Mouse (Mus musculus): ENCODE data around the gene Ccdc93. TPM values are rescaled to one million over a fixed set of nuclear protein-coding genes. Genes with fewer than 3 reads are reported as not detected.

Gene Ccdc93
- polyA plus RNA-seq, 1 experiment = 23.9 TPM

- no peaks in the 10 kb centered on the region for H3K4me1 ChIP-seq (ENCODE audit: control insufficient read depth, insufficient read depth, low read length)
- no peak overlapping the region for H3K27ac ChIP-seq (ENCODE audit: insufficient read depth, low read length)
- H3K4me3 ChIP-seq (ENCODE audit: insufficient read depth, low read length) = no peak overlapping the region
- TF ChIP-seq CTCF (IDR thresholded peaks at IDR 0.05; ENCODE audit: borderline replicate concordance, insufficient read depth, low read length) (peak; percentile 73), POLR2A (IDR thresholded peaks at IDR 0.05; ENCODE audit: low read depth, low read length) (no peak)
Observed at GRCm38 (mm10) chr1:121440535-121441381, 9.9 kb downstream of the Ccdc93 start.

GRCm38 (mm10) chr1:121444147-121444546 is 13.3 kb downstream of the Ccdc93 start:
- Histone ChIP-seq H3K27ac (ENCODE audit: insufficient read depth, low read length) (no peak overlapping the region), H3K4me3 (ENCODE audit: insufficient read depth, low read length) (no peak overlapping the region), H3K4me1 (ENCODE audit: control insufficient read depth, insufficient read depth, low read length) (no peaks in the 10 kb centered on the region)
- TF ChIP-seq POLR2A (IDR thresholded peaks at IDR 0.05; ENCODE audit: low read depth, low read length) (no peak), CTCF (IDR thresholded peaks at IDR 0.05; ENCODE audit: borderline replicate concordance, insufficient read depth, low read length) (no peak)

- H3K4me3 ChIP-seq (ENCODE audit: insufficient read depth, low read length) = no peak overlapping the region
- TF ChIP-seq CTCF (IDR thresholded peaks at IDR 0.05; ENCODE audit: borderline replicate concordance, insufficient read depth, low read length) (no peak), POLR2A (IDR thresholded peaks at IDR 0.05; ENCODE audit: low read depth, low read length) (no peak)
- H3K27ac ChIP-seq (ENCODE audit: insufficient read depth, low read length) = no peak overlapping the region
- no peaks in the 10 kb centered on the region for H3K4me1 ChIP-seq (ENCODE audit: control insufficient read depth, insufficient read depth, low read length)
Observed at GRCm38 (mm10) chr1:121447216-121447615, 16.4 kb downstream of the Ccdc93 start.

- H3K4me1 ChIP-seq (ENCODE audit: control insufficient read depth, insufficient read depth, low read length) = no peaks in the 10 kb centered on the region
- no peak overlapping the region for H3K4me3 ChIP-seq (ENCODE audit: insufficient read depth, low read length)
- H3K27ac ChIP-seq (ENCODE audit: insufficient read depth, low read length) = no peak overlapping the region
- TF ChIP-seq CTCF (IDR thresholded peaks at IDR 0.05; ENCODE audit: borderline replicate concordance, insufficient read depth, low read length) (no peak), POLR2A (IDR thresholded peaks at IDR 0.05; ENCODE audit: low read depth, low read length) (no peak)
Observed at GRCm38 (mm10) chr1:121448166-121448565, 17.3 kb downstream of the Ccdc93 start.

GRCm38 (mm10) chr1:121451009-121451408 is 20.2 kb downstream of the Ccdc93 start:
- TF ChIP-seq CTCF (IDR thresholded peaks at IDR 0.05; ENCODE audit: borderline replicate concordance, insufficient read depth, low read length) (no peak), POLR2A (IDR thresholded peaks at IDR 0.05; ENCODE audit: low read depth, low read length) (no peak)
- Histone ChIP-seq H3K4me3 (ENCODE audit: insufficient read depth, low read length) (no peak overlapping the region), H3K4me1 (ENCODE audit: control insufficient read depth, insufficient read depth, low read length) (no peaks in the 10 kb centered on the region), H3K27ac (ENCODE audit: insufficient read depth, low read length) (no peak overlapping the region)

GRCm38 (mm10) chr1:121452498-121452897 is 21.6 kb downstream of the Ccdc93 start:
- Histone ChIP-seq H3K27ac (ENCODE audit: insufficient read depth, low read length) (no peak overlapping the region), H3K4me3 (ENCODE audit: insufficient read depth, low read length) (no peak overlapping the region), H3K4me1 (ENCODE audit: control insufficient read depth, insufficient read depth, low read length) (no peaks in the 10 kb centered on the region)
- TF ChIP-seq CTCF (IDR thresholded peaks at IDR 0.05; ENCODE audit: borderline replicate concordance, insufficient read depth, low read length) (no peak), POLR2A (IDR thresholded peaks at IDR 0.05; ENCODE audit: low read depth, low read length) (no peak)

- Histone ChIP-seq H3K4me1 (ENCODE audit: control insufficient read depth, insufficient read depth, low read length) (no peaks in the 10 kb centered on the region), H3K4me3 (ENCODE audit: insufficient read depth, low read length) (no peak overlapping the region), H3K27ac (ENCODE audit: insufficient read depth, low read length) (no peak overlapping the region)
- TF ChIP-seq CTCF (IDR thresholded peaks at IDR 0.05; ENCODE audit: borderline replicate concordance, insufficient read depth, low read length) (no peak), POLR2A (IDR thresholded peaks at IDR 0.05; ENCODE audit: low read depth, low read length) (no peak)
Observed at GRCm38 (mm10) chr1:121453053-121453452, 22.2 kb downstream of the Ccdc93 start.

GRCm38 (mm10) chr1:121454951-121455350 is 24.1 kb downstream of the Ccdc93 start:
- Histone ChIP-seq H3K4me3 (ENCODE audit: insufficient read depth, low read length) (no peak overlapping the region), H3K4me1 (ENCODE audit: control insufficient read depth, insufficient read depth, low read length) (no peaks in the 10 kb centered on the region), H3K27ac (ENCODE audit: insufficient read depth, low read length) (no peak overlapping the region)
- TF ChIP-seq POLR2A (IDR thresholded peaks at IDR 0.05; ENCODE audit: low read depth, low read length) = no peak
- TF ChIP-seq CTCF (IDR thresholded peaks at IDR 0.05; ENCODE audit: borderline replicate concordance, insufficient read depth, low read length) = no peak

- no peak overlapping the region for H3K27ac ChIP-seq (ENCODE audit: insufficient read depth, low read length)
- no peak for TF ChIP-seq CTCF (IDR thresholded peaks at IDR 0.05; ENCODE audit: borderline replicate concordance, insufficient read depth, low read length)
- TF ChIP-seq POLR2A (IDR thresholded peaks at IDR 0.05; ENCODE audit: low read depth, low read length) = no peak
Observed at GRCm38 (mm10) chr1:121460077-121460476, 29.2 kb downstream of the Ccdc93 start.

GRCm38 (mm10) chr1:121461895-121462294 is 31.0 kb downstream of the Ccdc93 start:
- no peaks in the 10 kb centered on the region for H3K4me1 ChIP-seq (ENCODE audit: control insufficient read depth, insufficient read depth, low read length)
- no peak for TF ChIP-seq POLR2A (IDR thresholded peaks at IDR 0.05; ENCODE audit: low read depth, low read length)
- TF ChIP-seq CTCF (IDR thresholded peaks at IDR 0.05; ENCODE audit: borderline replicate concordance, insufficient read depth, low read length) = no peak
- H3K27ac ChIP-seq (ENCODE audit: insufficient read depth, low read length) = no peak overlapping the region
- H3K4me3 ChIP-seq (ENCODE audit: insufficient read depth, low read length) = no peak overlapping the region

More at GRCm38 (mm10) chr1:121460077-121460476, 29.2 kb downstream of the Ccdc93 start:
- no peak overlapping the region for H3K4me3 ChIP-seq (ENCODE audit: insufficient read depth, low read length)
- H3K4me1 ChIP-seq (ENCODE audit: control insufficient read depth, insufficient read depth, low read length) = no peaks in the 10 kb centered on the region
